Mouse (Mus musculus) liver, postnatal 0 days (tissue): ENCODE measurements at regions not wholly inside any gene's neighbourhood (a gene's known extent, or its start where the extent isn't known, plus 50 kb on each side); places are given as distances from the start of the nearest gene placed in this dataset.

Experiments
- ATAC-seq: fragments of 200-750 bp; cut with Nextera tagmentation; 2 replicates; pipeline ENCODE4 v1.8.0; 2017; ENCODE audit warnings: mild to moderate bottlenecking, moderate library complexity
- DNase-seq: peaks from one replicate; pipeline ENCODE4 v3.0.0-alpha.2; 2016
- H3K27ac ChIP-seq: fragments of 300-500 bp; sonication (generic); 2 replicates; pipeline ENCODE4 v1.5.1; 2014; ENCODE audit warnings: antibody characterized with exemption, moderate library complexity, mild to moderate bottlenecking, low read depth
- H3K27me3 ChIP-seq: fragments of 300-500 bp; sonication (generic); 2 replicates; pipeline ENCODE4 v1.6.1; 2014; ENCODE audit warnings: low read length, control low read depth, mixed read lengths; ENCODE audit not compliant: insufficient read depth
- H3K36me3 ChIP-seq: fragments of 300-500 bp; sonication (generic); replicated peaks from 2 replicates; pipeline ENCODE4 v1.6.1; 2014; ENCODE audit warnings: mild to moderate bottlenecking, control low read depth, low read length, moderate library complexity, mixed read lengths; ENCODE audit not compliant: insufficient read depth
- H3K4me1 ChIP-seq: fragments of 300-500 bp; sonication (generic); 2 replicates; pipeline ENCODE4 v1.6.1; 2014; ENCODE audit warnings: antibody characterized with exemption, mild to moderate bottlenecking, control low read depth; ENCODE audit not compliant: insufficient read depth
- H3K4me2 ChIP-seq: fragments of 300-500 bp; sonication (generic); 2 replicates; pipeline ENCODE4 v1.6.1; 2014; ENCODE audit warnings: low read depth, mild to moderate bottlenecking, low read length, moderate library complexity, mixed read lengths
- H3K4me3 ChIP-seq: fragments of 300-500 bp; sonication (generic); 2 replicates; pipeline ENCODE4 v1.5.1; 2014; ENCODE audit warnings: low read depth, low read length
- H3K9ac ChIP-seq: fragments of 300-500 bp; sonication (generic); replicated peaks from 2 replicates; pipeline ENCODE4 v1.6.1; 2014; ENCODE audit warnings: mild to moderate bottlenecking, moderate library complexity
- H3K9me3 ChIP-seq: fragments of 300-500 bp; sonication (generic); 2 replicates; pipeline ENCODE4 v1.6.1; 2016; ENCODE audit warnings: mild to moderate bottlenecking, control low read depth, low read length, mixed read lengths
- CTCF ChIP-seq: sonication (generic); IDR thresholded peaks from 2 replicates; pipeline ENCODE4 v1.5.1; 2016; ENCODE audit warnings: antibody characterized with exemption, low read depth
- EP300 ChIP-seq: IDR thresholded peaks from 2 replicates; pipeline ENCODE4 v1.6.1; 2016; ENCODE audit warnings: antibody characterized with exemption, low read depth, mild to moderate bottlenecking
- WGBS: fragments of 180-500 bp; shearing (Covaris S2); extraction: QIAGEN DNeasy Blood & Tissue Kit; methylation state at CpG from one replicate; pipeline ENCODE4 v1.1.7; 2014; ENCODE audit not compliant: insufficient replicate concordance; 5-methylcytosine and 5-hydroxymethylcytosine counted together

DNA sequence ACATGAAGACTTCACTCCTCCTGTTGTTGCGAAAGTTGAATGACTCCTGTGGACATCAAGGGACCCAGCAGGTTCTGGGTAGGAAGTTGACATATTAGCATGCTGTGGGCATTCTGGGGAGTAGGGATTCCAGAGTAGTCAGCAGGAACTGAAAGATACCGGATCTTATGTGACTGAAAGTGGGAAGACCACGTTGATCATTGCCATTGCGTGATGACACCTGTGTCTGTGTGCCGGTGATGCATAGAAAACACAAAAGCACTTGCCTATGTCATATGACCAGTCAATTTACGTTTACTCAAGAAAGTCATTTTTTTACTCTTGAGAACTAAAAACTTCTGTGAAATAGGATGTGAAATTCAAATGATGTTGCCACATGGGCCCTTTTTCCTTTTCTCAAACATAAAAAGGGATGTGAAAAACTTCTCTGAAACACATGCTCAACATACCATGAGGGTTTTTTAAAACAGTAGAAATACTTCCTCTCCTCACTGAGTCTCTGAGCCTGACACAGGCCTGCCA, 176.8 kb upstream of the Ahr start:
- Histone ChIP-seq H3K27ac (no peak overlapping the region), H3K4me1 (no peaks in the 10 kb centered on the region), H3K9me3 (no peaks in the 10 kb centered on the region), H3K4me3 (no peak overlapping the region), H3K36me3 (no peaks in the 10 kb centered on the region), H3K4me2 (no peak overlapping the region), H3K27me3 (no peaks in the 10 kb centered on the region), H3K9ac (no peak overlapping the region)
- DNase-seq = no peak
- TF ChIP-seq EP300 (no peak), CTCF (no peak)
- ATAC-seq = no peak
- 72% methylated on average over 6 of the region's 6 CpGs for WGBS

DNA sequence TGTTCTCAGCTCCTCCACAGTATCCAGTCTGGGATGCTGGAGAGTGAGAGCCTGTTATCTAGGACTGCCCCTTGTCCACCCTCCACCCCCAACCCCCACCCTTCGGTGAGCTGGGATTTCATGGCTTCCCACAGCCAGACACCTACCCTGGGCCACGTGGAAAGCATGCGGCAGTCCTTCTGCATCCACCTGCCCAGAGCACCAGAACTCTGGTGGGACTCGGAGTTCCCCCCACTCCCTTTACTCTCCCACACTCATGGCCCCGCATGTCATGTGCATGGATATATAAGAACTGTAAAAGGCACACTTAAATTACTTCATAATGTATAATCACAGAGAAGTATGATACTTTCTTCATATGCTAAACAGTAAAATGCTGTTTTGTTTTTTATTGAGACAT, 175.5 kb upstream of the Ahr start:
- H3K27me3 ChIP-seq = no peaks in the 10 kb centered on the region
- no peak for ATAC-seq
- TF ChIP-seq EP300 = no peak
- 81% methylated on average over 5 of the region's 5 CpGs for WGBS
- H3K36me3 ChIP-seq = no peaks in the 10 kb centered on the region
- H3K9me3 ChIP-seq = no peaks in the 10 kb centered on the region
- DNase-seq = no peak
- H3K9ac ChIP-seq = no peak overlapping the region
- H3K4me3 ChIP-seq = no peak overlapping the region
- no peaks in the 10 kb centered on the region for H3K4me1 ChIP-seq
- H3K4me2 ChIP-seq = no peak overlapping the region
- no peak overlapping the region for H3K27ac ChIP-seq

DNA sequence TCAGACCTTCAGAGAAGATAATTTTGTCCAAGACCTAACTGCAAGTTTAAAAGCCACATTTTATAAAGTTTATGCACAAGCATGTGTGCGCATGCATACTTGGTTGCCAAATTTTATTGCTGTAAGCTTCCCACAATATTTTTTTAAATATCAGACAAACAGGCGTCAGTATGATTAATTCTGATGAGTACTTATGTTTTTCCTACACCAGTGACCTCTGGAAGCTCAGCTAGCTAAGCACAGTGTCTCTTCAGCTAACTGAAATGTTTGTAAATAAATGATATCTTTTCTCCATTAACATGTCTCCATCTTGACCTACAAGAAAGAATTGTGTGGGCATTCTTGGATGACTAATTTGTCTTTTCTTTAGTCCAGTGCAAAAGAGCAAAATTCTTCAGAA, 168.6 kb upstream of the Ahr start:
- Histone ChIP-seq H3K4me3 (no peak overlapping the region), H3K27me3 (no peaks in the 10 kb centered on the region), H3K4me1 (no peaks in the 10 kb centered on the region), H3K4me2 (no peak overlapping the region), H3K27ac (no peak overlapping the region), H3K9me3 (no peaks in the 10 kb centered on the region), H3K9ac (no peak overlapping the region), H3K36me3 (no peaks in the 10 kb centered on the region)
- no peak for DNase-seq
- no peak for ATAC-seq
- no peak for TF ChIP-seq EP300
- TF ChIP-seq CTCF = no peak
- 71% methylated on average over 2 of the region's 2 CpGs for WGBS

DNA sequence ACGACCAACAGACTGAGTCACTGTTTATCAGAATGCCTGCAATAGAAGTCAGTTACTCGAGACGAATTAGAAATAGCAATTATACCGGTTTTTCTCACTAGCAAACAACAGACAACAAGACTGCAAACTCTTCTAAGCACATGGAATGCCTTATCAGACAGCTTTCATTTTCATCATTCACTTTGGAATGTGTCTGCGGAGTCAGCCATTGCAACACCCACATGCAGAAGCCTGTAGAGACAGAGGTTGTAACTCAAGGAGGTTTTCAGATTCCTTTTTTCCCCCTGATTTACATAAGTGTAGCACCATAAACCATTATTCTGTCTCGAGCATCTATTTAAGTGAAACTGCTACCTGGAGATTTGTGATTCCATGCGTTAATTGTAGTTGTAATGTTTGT, 167.8 kb upstream of the Ahr start:
- no peak overlapping the region for H3K4me3 ChIP-seq
- no peaks in the 10 kb centered on the region for H3K9me3 ChIP-seq
- DNase-seq = no peak
- ATAC-seq = no peak
- H3K4me2 ChIP-seq = no peak overlapping the region
- WGBS = 63% methylated on average over 7 of the region's 7 CpGs
- no peaks in the 10 kb centered on the region for H3K36me3 ChIP-seq
- no peak overlapping the region for H3K27ac ChIP-seq
- no peaks in the 10 kb centered on the region for H3K4me1 ChIP-seq
- TF ChIP-seq EP300 = no peak
- no peak for TF ChIP-seq CTCF
- no peaks in the 10 kb centered on the region for H3K27me3 ChIP-seq
- no peak overlapping the region for H3K9ac ChIP-seq

DNA sequence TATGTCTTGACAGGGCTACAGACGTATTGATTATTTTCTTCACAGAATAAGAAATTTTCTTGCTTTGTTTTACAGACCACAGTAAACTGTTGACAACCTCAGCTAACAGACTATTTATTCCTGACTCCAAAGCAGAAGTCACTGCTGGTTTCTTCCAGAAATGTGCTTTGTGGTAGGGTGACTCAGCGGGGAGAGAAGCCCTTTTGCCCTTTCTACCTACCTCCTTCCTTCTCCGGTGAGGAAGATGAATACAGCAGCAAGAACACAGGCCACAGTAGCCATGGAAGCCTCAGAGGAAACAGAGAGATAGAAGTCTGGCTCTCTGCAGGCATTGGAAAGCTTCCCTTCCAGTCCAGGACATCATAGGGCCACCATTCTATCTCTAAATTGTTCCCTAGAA, 159.4 kb upstream of the Ahr start:
- H3K9ac ChIP-seq = no peak overlapping the region
- no peaks in the 10 kb centered on the region for H3K4me1 ChIP-seq
- ATAC-seq = no peak
- no peak for DNase-seq
- no peak overlapping the region for H3K4me3 ChIP-seq
- no peaks in the 10 kb centered on the region for H3K27me3 ChIP-seq
- TF ChIP-seq CTCF = no peak
- no peak for TF ChIP-seq EP300
- H3K36me3 ChIP-seq = no peaks in the 10 kb centered on the region
- H3K9me3 ChIP-seq = no peaks in the 10 kb centered on the region
- H3K27ac ChIP-seq = no peak overlapping the region
- no peak overlapping the region for H3K4me2 ChIP-seq
- 37% methylated on average over 3 of the region's 3 CpGs for WGBS

DNA sequence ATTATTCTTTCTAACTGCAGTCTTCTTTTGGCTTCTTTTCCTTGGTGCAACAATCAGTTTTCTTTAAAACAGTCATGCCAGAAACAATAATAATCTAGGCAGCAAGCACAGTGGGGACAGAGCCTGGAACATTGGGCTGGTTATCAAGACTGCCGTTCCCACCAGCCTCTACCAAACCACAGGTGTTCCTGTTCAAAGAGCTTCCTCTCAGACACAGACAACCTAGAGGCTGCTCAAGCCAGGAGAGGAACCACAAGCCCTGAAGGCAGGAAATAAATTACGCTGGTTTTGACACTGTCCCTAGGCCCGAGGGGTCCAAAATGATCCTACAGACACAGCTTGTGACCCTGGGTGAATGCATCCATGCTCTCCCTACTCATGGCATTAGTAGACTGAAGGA, 156.1 kb upstream of the Ahr start:
- ATAC-seq (no peak), DNase-seq (no peak)
- no peak overlapping the region for H3K27ac ChIP-seq

DNA sequence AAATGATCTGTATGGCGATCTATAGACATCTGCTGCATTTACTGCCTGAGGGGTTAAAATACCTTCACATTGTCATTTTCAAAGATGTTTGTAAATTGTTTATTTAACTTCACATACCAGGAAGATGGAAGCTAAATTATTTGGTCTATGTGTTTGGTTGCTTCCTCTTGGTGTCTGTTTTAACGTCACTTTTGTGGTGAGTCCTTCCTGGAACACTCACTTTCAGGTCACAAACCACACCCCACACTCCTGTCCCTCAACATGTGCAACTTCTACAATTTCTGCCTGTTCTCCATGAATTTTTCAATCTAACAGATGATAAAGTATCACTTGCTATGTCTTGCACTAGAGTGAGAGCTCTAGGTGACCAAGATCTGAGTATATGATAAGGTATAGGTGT, 151.4 kb upstream of the Ahr start:
- no peaks in the 10 kb centered on the region for H3K27me3 ChIP-seq
- TF ChIP-seq EP300 (no peak), CTCF (no peak)
- H3K4me1 ChIP-seq = no peaks in the 10 kb centered on the region
- H3K4me3 ChIP-seq = no peak overlapping the region
- H3K27ac ChIP-seq = no peak overlapping the region
- WGBS = 49% methylated on average over 2 of the region's 2 CpGs
- H3K9ac ChIP-seq = no peak overlapping the region
- no peaks in the 10 kb centered on the region for H3K9me3 ChIP-seq
- H3K4me2 ChIP-seq = no peak overlapping the region
- ATAC-seq (no peak), DNase-seq (no peak)
- H3K36me3 ChIP-seq = no peaks in the 10 kb centered on the region

More for the DNA sequence above, 156.1 kb upstream of the Ahr start:
- H3K9ac ChIP-seq = no peak overlapping the region
- H3K27me3 ChIP-seq = no peaks in the 10 kb centered on the region
- H3K4me1 ChIP-seq = no peaks in the 10 kb centered on the region
- no peak overlapping the region for H3K4me2 ChIP-seq
- no peaks in the 10 kb centered on the region for H3K9me3 ChIP-seq
- no peak for TF ChIP-seq EP300
- TF ChIP-seq CTCF = no peak
- no peak overlapping the region for H3K4me3 ChIP-seq
- WGBS = 39% methylated on average over 3 of the region's 3 CpGs
- H3K36me3 ChIP-seq = no peaks in the 10 kb centered on the region
